Mouse (Mus musculus): Measurements from ENCODE around the gene Dlx2. TPM values are rescaled to one million over a fixed set of nuclear protein-coding genes. Genes with fewer than 3 reads are reported as not detected.

Gene Dlx2
- polyA plus RNA-seq, 1 experiment from 2014 or later = not detected

GRCm38 (mm10) chr2:71526595-71527322 lies 19.8 kb downstream of the Dlx2 start:
- Histone ChIP-seq H3K27ac (no peak overlapping the region), H3K27me3 (peaks cover 93% of the 10 kb centered on the region), H3K4me3 (replicated peaks) (no peak overlapping the region), H3K36me3 (no peaks in the 10 kb centered on the region), H3K9ac (no peak overlapping the region), H3K4me2 (no peak overlapping the region), H3K4me1 (replicated peaks) (peaks cover 34% of the 10 kb centered on the region), H3K9me3 (replicated peaks) (no peaks in the 10 kb centered on the region)
- WGBS (ENCODE audit: insufficient replicate concordance) = 3% methylated on average over 10 of the region's 10 CpGs
- ATAC-seq (ENCODE audit: low read depth) = no peak
- DNase-seq = no peak

- ATAC-seq (ENCODE audit: low read depth) = no peak
- Histone ChIP-seq H3K36me3 (no peaks in the 10 kb centered on the region), H3K4me3 (replicated peaks) (no peak overlapping the region), H3K9me3 (replicated peaks) (no peaks in the 10 kb centered on the region), H3K4me1 (replicated peaks) (peaks cover 29% of the 10 kb centered on the region), H3K9ac (no peak overlapping the region), H3K27me3 (peaks cover 73% of the 10 kb centered on the region), H3K27ac (no peak overlapping the region), H3K4me2 (no peak overlapping the region)
- 38% methylated on average over 13 of the region's 13 CpGs for WGBS (ENCODE audit: insufficient replicate concordance)
- no peak for DNase-seq
These were observed 21.8 kb downstream of the Dlx2 start for GRCm38 (mm10) chr2:71524763-71525162.

DNA sequence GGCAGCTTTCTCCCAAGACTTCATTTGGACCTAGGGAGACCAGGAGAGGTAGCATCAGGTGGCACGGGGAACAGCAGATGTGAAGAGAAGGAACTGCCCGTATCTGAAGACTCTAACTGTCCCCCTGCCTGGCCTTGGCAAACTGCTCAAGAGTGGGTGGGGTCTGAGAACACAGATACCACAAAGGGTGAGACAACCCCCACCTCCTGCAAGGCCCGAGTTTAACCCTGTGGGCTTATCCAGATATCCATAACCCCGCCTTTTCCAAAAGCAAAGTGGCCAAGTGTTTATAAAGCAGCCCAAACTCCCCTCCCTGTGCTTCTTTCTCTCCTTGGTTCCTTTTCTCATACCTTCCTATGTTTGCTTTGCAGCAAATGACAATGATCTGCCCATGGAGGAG lies 23.1 kb downstream of the Dlx2 start:
- no peak overlapping the region for H3K4me2 ChIP-seq
- peaks cover 16% of the 10 kb centered on the region for H3K4me1 ChIP-seq (replicated peaks)
- H3K36me3 ChIP-seq = no peaks in the 10 kb centered on the region
- DNase-seq = no peak
- H3K9me3 ChIP-seq (replicated peaks) = no peaks in the 10 kb centered on the region
- 27% methylated on average over 4 of the region's 4 CpGs for WGBS (ENCODE audit: insufficient replicate concordance)
- no peak overlapping the region for H3K27ac ChIP-seq
- H3K4me3 ChIP-seq (replicated peaks) = no peak overlapping the region
- peaks cover 60% of the 10 kb centered on the region for H3K27me3 ChIP-seq
- no peak for ATAC-seq (ENCODE audit: low read depth)
- no peak overlapping the region for H3K9ac ChIP-seq

DNA sequence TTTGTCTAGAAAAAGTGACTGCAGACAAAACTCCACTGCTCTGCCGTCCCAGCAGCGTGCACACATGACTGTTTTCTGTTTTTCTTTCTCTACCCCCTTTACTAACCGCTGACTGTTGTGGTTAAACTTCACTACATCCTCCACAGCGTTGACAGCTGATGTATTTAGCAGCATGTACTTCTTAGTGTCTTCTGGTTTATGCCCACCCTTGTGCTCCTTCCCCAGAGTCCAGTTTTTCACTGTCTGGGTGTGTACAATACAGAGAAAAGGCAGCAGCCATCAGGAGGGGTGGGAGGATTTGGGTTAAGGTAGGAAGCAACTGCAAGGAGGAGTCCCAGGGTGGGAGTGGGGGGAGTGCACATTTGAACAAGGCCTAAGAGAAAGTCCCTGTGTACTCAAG lies 23.7 kb downstream of the Dlx2 start:
- H3K4me3 ChIP-seq (replicated peaks) = no peak overlapping the region
- WGBS (ENCODE audit: insufficient replicate concordance) = 21% methylated on average over 4 of the region's 4 CpGs
- H3K4me2 ChIP-seq = no peak overlapping the region
- H3K27ac ChIP-seq = no peak overlapping the region
- no peaks in the 10 kb centered on the region for H3K36me3 ChIP-seq
- no peak for DNase-seq
- H3K9me3 ChIP-seq (replicated peaks) = no peaks in the 10 kb centered on the region
- peaks cover 12% of the 10 kb centered on the region for H3K4me1 ChIP-seq (replicated peaks)
- peaks cover 54% of the 10 kb centered on the region for H3K27me3 ChIP-seq
- no peak overlapping the region for H3K9ac ChIP-seq
- ATAC-seq (ENCODE audit: low read depth) = no peak

DNA sequence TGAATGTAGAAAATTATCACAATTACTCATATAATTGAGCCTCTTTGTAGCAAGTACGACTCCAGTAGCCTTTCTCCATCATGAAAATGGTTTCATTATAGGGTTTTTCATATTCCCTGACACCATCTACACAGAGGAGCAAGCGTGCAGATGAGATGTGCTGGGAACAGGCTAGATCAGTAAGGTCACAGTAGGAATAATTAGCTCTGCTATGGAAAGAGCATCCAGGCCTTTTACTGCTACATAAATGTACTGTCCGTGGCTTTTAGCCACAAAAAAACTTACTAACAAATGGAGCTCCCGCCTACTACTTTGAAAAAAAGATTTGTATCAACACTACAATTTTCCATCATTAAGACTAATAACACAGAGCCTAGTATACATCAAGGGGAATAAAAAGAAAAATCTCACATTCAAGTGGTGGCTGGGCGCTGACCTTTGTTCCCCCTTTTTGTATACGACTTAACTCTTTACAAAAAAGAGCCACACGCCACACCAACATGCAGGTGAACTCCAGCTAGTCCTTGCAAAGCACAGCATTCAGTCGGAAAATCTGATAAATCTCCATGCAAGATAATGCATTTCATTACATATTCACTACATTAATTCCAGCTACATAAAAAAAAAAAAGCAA lies 29.0 kb downstream of the Dlx2 start:
- H3K9ac ChIP-seq = no peak overlapping the region
- 0 out of 2 replicates have a peak, but pooled peaks cover under 1% of the 10 kb centered on the region for H3K4me1 ChIP-seq (replicated peaks)
- H3K27me3 ChIP-seq = peaks cover 2% of the 10 kb centered on the region
- no peaks in the 10 kb centered on the region for H3K9me3 ChIP-seq (replicated peaks)
- H3K27ac ChIP-seq = no peak overlapping the region
- no peak overlapping the region for H3K4me3 ChIP-seq (replicated peaks)
- no peak overlapping the region for H3K4me2 ChIP-seq
- DNase-seq = no peak
- ATAC-seq (ENCODE audit: low read depth) = no peak
- H3K36me3 ChIP-seq = peaks cover under 1% of the 10 kb centered on the region; the same call in 1 of the 2 replicates
- WGBS (ENCODE audit: insufficient replicate concordance) = 78% methylated on average over 8 of the region's 8 CpGs

DNA sequence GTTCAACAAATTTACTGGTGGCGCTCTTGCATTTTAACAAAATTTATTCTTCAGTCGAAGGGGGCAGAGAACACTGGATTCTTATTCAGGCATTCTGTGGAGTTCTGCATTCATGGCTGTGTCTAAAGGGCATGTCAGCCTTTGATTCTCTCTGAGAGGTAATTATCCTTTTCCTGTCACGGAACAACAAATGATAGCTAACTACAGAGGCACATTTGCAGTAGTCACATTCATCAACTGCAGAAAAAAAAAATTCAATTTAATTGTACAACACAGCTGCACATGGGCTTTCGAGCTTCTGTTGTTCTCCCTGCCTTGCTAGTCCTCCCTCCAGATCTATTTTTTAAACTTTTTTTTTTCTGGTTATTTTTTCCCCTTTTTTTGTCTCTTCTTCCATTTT lies 29.6 kb downstream of the Dlx2 start:
- H3K4me2 ChIP-seq = no peak overlapping the region

DNA sequence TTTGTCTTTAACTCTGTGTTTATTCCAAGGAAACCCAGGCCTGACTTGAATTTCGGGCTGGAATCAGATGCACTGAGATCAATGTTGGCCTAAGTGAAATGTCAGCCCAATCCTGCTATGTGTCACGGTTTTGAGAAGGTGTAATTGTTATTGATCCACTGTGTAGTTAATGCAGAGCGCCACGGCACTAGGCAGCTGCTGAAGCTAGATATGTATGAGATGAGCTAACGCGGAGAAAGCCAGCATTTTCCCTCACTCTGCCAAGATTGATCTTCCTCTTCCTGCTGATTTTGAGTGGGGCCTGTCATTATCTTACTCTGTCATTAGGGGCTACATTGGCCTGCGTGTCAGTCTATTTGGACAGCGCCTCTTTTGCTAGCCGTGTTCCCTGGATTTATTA lies 34.2 kb downstream of the Dlx2 start:
- Histone ChIP-seq H3K4me1 (replicated peaks) (no peaks in the 10 kb centered on the region), H3K27me3 (no peaks in the 10 kb centered on the region), H3K9me3 (replicated peaks) (no peaks in the 10 kb centered on the region), H3K4me3 (replicated peaks) (no peak overlapping the region), H3K27ac (no peak overlapping the region), H3K9ac (no peak overlapping the region), H3K4me2 (no peak overlapping the region), H3K36me3 (peaks cover 7% of the 10 kb centered on the region; the same call in 1 of the 2 replicates)
- no peak for DNase-seq
- no peak for ATAC-seq (ENCODE audit: low read depth)
- 81% methylated on average over 9 of the region's 9 CpGs for WGBS (ENCODE audit: insufficient replicate concordance)

More for the DNA sequence above, 29.6 kb downstream of the Dlx2 start:
- Histone ChIP-seq H3K9me3 (replicated peaks) (no peaks in the 10 kb centered on the region), H3K4me1 (replicated peaks) (no peaks in the 10 kb centered on the region), H3K27ac (no peak overlapping the region), H3K9ac (no peak overlapping the region), H3K36me3 (peaks cover 6% of the 10 kb centered on the region; the same call in 1 of the 2 replicates), H3K27me3 (no peaks in the 10 kb centered on the region), H3K4me3 (replicated peaks) (no peak overlapping the region)
- 81% methylated on average over 4 of the region's 4 CpGs for WGBS (ENCODE audit: insufficient replicate concordance)
- ATAC-seq (ENCODE audit: low read depth) (no peak), DNase-seq (no peak)

DNA sequence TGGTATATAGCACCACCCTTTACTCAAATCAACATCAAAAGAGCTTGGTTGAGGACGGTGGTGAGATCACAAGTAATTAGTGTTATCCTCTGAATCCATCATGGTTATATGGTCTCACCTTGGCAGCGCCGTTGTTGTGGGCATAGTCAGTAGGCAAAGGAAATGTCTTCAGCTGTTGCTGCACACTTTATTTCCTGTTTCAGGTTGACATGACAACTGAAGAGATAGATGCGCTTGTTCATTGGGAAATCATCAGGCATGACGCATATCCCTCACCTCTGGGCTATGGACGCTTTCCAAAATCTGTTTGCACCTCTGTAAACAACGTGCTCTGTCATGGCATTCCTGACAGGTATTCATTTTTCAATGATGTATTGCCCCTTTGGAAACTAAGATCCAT lies 35.3 kb downstream of the Dlx2 start:
- Histone ChIP-seq H3K36me3 (peaks cover 7% of the 10 kb centered on the region; the same call in 1 of the 2 replicates), H3K9me3 (replicated peaks) (no peaks in the 10 kb centered on the region), H3K27ac (no peak overlapping the region), H3K4me3 (replicated peaks) (no peak overlapping the region), H3K9ac (no peak overlapping the region), H3K27me3 (no peaks in the 10 kb centered on the region), H3K4me2 (no peak overlapping the region), H3K4me1 (replicated peaks) (no peaks in the 10 kb centered on the region)
- 85% methylated on average over 7 of the region's 7 CpGs for WGBS (ENCODE audit: insufficient replicate concordance)
- ATAC-seq (ENCODE audit: low read depth) (no peak), DNase-seq (no peak)

DNA sequence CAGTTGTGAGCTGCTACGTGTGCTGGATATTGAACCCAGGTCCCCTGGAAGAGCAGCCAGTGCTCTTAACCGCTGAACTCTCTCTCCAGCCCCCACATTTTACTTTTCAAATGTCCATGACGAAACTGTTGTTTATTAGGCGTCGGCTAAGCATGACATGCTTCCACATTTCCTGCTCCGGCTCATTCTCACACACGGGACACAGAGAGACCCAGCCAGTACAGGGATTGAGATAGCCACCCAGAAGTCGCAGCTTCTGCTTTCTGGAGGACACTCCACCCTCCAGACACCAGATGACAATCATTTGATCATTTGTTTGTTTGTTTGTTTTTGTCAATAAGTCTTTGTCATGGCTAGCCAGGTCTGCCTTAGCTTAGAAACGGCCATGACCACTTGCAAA lies 41.7 kb downstream of the Dlx2 start:
- H3K27ac ChIP-seq = no peak overlapping the region
- no peak overlapping the region for H3K4me2 ChIP-seq
- ATAC-seq (ENCODE audit: low read depth) = no peak
- DNase-seq = no peak
- H3K36me3 ChIP-seq = no peaks in the 10 kb centered on the region
- no peaks in the 10 kb centered on the region for H3K9me3 ChIP-seq (replicated peaks)
- no peak overlapping the region for H3K9ac ChIP-seq
- H3K27me3 ChIP-seq = no peaks in the 10 kb centered on the region
- H3K4me1 ChIP-seq (replicated peaks) = no peaks in the 10 kb centered on the region
- WGBS (ENCODE audit: insufficient replicate concordance) = 68% methylated on average over 9 of the region's 9 CpGs
- no peak overlapping the region for H3K4me3 ChIP-seq (replicated peaks)

GRCm38 (mm10) chr2:71499276-71500230 lies 47.0 kb downstream of the Dlx2 start:
- Histone ChIP-seq H3K4me3 (replicated peaks) (no peak overlapping the region), H3K36me3 (no peaks in the 10 kb centered on the region), H3K9ac (no peak overlapping the region), H3K4me1 (replicated peaks) (peaks cover 7% of the 10 kb centered on the region; the same call in 1 of the 2 replicates), H3K4me2 (no peak overlapping the region), H3K9me3 (replicated peaks) (no peaks in the 10 kb centered on the region), H3K27ac (no peak overlapping the region), H3K27me3 (no peaks in the 10 kb centered on the region)
- DNase-seq (no peak), ATAC-seq (ENCODE audit: low read depth) (no peak)
- 69% methylated on average over 16 of the region's 16 CpGs for WGBS (ENCODE audit: insufficient replicate concordance)

DNA sequence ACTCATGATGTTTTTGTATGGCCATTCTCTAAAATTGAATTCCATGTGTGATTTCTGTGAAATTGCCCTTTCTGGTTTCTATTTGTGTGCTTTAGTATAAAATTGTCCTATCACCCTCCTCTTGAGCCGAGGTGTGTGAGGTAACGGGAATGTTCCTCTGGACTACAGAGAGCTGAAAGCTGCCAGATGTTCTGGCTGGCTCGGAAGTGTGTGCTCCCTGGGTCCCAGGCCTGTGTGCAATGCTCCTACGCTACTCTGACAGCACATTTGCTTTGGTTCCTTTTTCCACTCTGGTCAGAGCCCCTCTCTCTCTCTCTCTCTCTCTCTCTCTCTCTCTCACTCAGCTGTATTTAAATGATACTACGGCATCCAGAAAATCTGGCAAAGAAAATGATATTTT lies 49.4 kb downstream of the Dlx2 start:
- no peaks in the 10 kb centered on the region for H3K36me3 ChIP-seq
- peaks cover 7% of the 10 kb centered on the region; the same call in 1 of the 2 replicates for H3K4me1 ChIP-seq (replicated peaks)
- no peak overlapping the region for H3K4me2 ChIP-seq
- no peaks in the 10 kb centered on the region for H3K27me3 ChIP-seq
- H3K9me3 ChIP-seq (replicated peaks) = no peaks in the 10 kb centered on the region
- H3K9ac ChIP-seq = no peak overlapping the region
- DNase-seq = no peak
- no peak overlapping the region for H3K4me3 ChIP-seq (replicated peaks)
- WGBS (ENCODE audit: insufficient replicate concordance) = 72% methylated on average over 5 of the region's 5 CpGs
- no peak for ATAC-seq (ENCODE audit: low read depth)
- H3K27ac ChIP-seq = no peak overlapping the region

Data from liver, embryonic 13.5 days (tissue).